Mouse (Mus musculus) left cerebral cortex, postnatal 10 days (tissue): ENCODE results near the gene Wdr81. TPM values are rescaled to one million over a fixed set of nuclear protein-coding genes. Genes with fewer than 3 reads are reported as not detected.
"Not testable (repeated sequence)": the region's sequence is repeated elsewhere in the genome, so short reads cannot be mapped to it uniquely, and the experiment has no call there.

ENCODE experiments used
- DNase-seq, 2 experiments: peaks; one replicate each; pipeline ENCODE4 v3.0.0; 2021 to 2022; ENCODE audit warnings: low spot score in 2 of 2, mixed read lengths in 1 of 2; ENCODE audit errors: extremely low spot score in 1 of 2
- intact Hi-C: fragments of 180-260 bp; cut with DNase I; formaldehyde crosslinking; loops from one replicate; pipeline ENCODE4 v1.15.1; 2025
- total RNA-seq, 2 experiments: library from RNA; stranded (reverse); gene quantifications; 2 replicates each; pipeline ENCODE4 v1.2.3; 2021

Gene Wdr81
- total RNA-seq, 2 experiments from 2014 or later: 17.3 to 18.1 TPM

DNA sequence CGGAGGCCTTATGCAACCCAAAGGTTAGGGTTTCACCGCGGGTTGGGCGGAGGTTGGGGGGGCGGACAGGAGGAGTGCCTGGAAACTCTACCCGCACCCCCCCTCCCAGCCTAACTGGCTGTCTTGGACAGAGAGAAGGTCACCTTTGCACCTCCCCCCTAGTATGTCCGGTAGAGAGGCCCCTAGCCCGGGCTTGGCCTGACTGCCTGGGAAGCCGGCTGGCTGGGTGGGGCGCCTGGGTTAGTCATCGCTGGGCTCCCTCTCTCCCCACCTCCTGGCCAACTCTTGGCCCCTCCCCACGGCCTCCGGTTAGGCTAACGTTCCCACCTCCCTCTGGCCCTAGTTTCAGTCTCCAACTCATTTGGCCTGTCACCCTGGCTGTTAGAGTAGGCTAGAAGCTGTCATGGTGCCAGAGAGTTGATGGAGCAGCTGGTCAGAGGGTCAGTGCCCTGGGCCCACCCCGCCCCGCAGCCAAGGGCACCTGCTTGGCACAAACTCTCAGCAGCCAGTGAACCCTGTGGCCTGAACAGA lies 7.8 kb upstream of the Wdr81 start:
- intact Hi-C loops: no loop called here
- peak in 1 of 2 experiments; percentile 83 for DNase-seq

DNA sequence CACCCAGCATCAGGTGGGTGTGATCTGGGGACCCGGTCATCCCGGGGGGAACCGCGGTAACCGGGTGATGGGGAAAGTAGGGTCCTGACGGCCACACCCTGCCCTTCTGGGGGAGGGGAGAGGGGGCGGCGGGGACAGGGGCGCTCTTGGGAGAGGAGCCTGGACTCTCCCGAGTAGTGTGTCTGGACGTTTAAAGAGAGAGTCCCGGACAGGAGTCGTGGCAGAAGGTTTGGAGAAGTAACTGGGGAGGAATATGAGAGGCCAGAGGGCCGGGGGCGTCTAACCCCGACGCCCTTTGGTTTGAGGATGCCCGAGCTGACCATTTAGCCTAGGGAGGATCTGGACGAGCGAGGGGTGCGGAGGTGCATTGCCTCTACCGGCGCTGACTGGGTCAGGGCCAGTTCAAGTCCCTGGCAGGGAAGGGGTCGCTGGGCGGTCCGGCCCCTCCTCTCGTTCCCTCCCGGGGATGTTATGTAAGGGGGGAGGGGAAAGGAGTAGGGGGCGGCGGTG lies 7.3 kb upstream of the Wdr81 start:
- intact Hi-C loops: no loop called here
- DNase-seq: no peak

DNA sequence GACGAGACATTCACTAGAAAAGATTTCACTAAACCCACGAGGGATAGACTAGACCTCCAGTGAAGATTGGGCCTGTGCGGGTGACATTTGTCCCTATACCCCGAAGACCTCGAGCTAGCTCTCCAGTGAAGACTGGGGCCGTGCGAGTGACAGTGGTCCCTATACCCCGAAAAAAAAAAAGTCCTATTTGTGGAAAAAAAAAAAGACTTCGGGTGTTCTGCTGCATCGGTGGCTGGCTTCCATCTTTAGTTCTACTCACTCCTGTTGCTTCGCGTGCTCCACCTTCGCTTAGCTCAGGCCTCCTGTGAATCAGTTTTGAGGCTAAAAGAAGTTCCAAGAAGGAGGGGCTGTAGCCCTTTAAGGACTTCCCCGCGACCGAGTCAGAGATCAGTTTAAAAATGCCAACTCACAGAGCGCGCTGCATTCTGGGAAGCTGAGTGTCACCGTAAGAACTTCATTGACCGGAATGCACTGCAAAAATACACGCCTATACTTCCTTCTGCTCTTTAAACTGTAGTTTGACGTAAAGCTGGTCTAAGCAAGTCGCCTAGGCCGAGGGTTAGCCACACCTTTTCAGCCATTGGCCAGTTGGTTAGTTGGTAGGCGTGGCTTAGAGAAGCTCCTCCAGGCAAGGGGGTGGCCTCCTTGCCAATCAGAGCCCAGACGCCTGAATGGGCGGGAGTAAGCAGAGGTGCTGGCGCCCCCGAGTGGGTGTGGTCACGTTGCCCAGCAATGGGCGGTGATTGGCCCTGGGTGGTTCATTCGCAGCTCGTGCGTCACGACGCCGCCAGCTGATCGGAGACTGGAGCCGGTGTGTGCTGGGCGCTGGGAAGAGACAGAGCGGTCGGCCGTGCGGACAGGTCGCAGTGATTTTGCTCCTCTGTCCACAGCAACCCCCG lies 6.6 kb upstream of the Wdr81 start, which contains the start of gene Tlcd2:
Gene Tlcd2 (plus strand): TSS at position 872 of the 899 bp plus-strand sequence.
- DNase-seq: peak; percentile 100
- intact Hi-C loops: no loop called here

DNA sequence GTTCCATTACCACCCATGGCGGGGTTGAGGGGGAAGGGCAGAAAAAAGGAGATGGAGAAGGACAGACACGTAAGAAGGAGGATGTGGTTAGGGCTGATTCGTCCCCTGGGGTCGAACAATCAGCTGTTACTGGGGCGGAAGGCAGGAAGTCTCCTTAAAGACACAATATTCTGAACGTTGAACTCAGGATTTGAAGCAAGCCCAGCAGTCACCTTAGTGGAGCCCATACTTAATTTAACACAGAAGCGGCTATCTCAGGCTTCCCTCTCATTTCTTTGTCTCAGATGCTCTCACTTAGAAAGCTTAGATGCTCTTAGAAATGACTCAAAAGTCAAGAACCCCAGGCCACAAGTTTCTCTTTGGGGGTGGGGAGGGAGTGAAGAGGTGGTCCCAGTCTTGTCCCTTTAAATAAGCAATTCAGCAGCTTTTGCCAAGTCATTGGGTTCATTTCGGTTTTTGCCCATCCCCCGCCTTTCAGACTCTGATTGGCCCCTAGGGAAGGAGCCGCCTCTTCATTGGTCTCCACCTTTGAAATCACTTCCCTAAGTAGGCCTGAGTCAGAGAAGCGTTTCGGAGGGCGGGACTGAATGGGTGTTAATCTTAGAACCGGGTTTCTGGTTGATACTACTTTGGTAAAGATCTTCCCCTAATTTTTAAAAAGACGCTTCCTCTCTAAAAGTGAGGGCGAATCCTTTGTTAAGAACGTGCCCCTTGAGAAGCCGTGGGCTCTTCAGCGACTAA lies 5.8 kb upstream of the Wdr81 start:
- intact Hi-C loops: no loop called here
- peak; percentile 93 to 95 for DNase-seq

DNA sequence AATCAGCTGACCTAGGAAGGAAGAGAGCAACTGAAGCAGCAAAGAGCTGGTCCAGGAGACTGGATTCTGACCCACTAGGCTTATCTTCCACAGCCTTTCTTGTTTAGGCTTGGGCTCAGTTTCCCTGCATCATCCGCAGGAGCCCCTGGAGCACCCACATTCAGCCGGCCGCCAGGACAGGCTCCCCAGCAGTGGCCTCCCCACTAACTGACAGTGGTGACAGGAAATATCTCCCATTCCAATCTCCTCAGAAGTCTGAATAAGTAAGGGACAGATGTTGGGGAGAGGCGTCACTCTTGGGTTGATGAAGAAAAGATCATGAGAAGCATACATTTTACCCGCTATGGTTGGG lies 5.2 kb upstream of the Wdr81 start:
- intact Hi-C loops: loop anchor here (10.0 kb wide), 1 partner anchor 275 kb away; no protein-coding TSS in a partner anchor

DNA sequence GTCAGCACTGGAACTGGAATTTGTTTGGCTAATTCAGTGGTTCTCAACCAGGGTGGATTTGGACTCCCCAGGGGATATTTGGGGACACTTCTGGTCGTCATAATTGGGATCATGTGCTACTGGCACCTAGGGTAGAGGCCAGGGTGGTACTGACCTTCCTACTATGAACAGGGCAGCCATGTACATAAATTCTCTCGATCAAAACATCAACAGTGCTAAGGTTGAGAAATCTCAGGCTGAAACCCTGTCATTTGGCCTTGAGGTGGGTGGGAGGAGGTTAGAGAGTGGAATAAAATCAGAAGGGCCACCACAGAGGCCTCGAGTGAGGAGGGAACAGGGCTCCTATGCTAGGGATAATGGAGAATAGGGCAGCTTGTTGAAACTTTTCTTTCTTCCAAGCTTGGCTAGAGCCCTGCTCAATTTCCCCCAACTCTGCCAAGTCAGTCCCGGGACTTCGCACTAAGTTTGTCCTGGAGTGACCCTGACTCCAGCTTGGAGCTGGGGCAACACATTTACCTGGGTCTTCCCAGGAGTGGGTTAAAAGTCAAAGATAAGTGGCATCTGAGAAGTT lies 4.7 kb upstream of the Wdr81 start:
- no peak for DNase-seq
- intact Hi-C loops: loop anchor here (10.0 kb wide), 1 partner anchor 274 kb away; no protein-coding TSS in a partner anchor

More for the DNA sequence above, 5.2 kb upstream of the Wdr81 start:
- no peak for DNase-seq

DNA sequence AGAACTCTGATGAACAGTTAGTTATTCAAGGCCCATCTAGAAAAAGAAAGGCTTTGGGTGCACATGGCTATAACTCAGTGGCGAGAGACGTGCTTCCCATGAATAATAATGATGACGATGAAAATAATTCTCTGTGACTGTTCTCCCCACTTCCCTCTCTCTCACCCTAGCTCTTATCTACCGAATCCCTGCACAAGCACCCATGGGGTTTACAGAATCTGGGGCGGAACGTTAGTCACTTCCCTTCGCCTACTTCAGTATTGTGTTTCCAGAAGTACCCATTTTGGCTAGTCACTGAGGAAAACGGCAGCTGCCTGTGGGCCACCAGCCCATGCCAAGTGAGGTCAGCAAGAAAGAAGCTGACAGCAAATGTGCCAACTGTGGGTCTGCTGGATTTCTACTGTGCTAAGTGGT lies 4.1 kb upstream of the Wdr81 start:
- intact Hi-C loops: loop anchor here (10.0 kb wide), 1 partner anchor 274 kb away; no protein-coding TSS in a partner anchor
- no peak for DNase-seq

DNA sequence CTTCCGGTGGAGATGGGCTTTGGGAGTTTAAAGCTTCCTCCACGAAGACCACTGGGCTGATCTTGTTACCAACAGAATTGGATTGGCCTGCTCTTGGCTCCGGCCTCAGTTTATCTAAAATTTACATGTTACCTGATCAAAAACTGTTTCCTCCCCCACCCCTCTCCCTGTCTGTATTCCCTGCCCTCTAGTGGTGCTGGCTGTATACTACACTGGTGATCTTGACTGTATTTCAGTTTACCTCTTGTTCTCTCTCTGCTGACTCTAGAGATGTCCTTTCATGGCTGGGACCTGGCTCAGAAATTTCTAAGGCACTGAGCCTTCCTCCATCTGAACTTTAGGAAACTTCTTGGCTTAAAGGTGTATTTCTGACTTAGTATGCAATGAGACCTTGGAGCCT lies 3.7 kb upstream of the Wdr81 start:
- DNase-seq: no peak
- intact Hi-C loops: loop anchor here (10.0 kb wide), 1 partner anchor 273 kb away; no protein-coding TSS in a partner anchor

DNA sequence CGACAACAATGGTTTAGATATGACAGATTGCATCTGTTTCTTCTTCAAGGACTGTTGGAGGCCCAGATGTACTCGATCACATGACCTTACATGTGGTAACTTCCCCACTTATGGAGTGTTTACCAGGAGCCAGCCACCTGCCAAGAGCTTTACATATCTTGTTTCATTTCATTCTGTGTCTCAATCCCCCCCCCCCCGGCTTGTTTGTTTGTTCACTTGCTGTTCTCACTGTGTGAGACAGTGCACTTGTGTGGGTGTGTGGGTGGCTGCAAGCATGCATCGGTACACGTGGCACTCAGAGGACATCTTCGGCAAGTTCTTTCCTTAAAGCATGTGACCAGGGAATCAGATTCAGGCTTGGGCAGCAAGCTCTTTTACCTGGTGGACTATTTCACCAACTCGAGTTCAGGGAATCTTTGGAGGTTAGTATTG lies 1.9 kb upstream of the Wdr81 start:
- intact Hi-C loops: loop anchor here (10.0 kb wide), 1 partner anchor 272 kb away; no protein-coding TSS in a partner anchor
- no peak for DNase-seq

DNA sequence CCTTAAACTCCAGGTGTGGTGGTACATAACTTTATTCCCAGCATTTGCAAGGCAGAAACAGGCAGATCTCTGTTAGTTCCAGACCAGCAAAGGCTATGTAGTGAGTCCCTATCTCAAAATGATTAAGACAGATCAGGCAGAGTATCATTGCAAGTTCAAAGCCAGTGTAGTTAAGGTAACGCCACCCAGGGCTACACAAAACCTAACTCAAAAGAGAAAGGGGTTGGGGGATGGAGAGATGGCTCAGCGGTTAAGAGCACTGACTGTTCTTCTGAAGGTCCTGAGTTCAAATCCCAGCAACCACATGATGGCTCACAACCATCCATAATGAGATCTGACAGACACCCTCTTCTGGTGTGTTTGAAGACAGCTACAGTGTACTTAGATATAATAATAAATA lies 1.5 kb upstream of the Wdr81 start:
- intact Hi-C loops: loop anchor here (10.0 kb wide), 1 partner anchor 271 kb away; no protein-coding TSS in a partner anchor
- not testable (repeated sequence) for DNase-seq

DNA sequence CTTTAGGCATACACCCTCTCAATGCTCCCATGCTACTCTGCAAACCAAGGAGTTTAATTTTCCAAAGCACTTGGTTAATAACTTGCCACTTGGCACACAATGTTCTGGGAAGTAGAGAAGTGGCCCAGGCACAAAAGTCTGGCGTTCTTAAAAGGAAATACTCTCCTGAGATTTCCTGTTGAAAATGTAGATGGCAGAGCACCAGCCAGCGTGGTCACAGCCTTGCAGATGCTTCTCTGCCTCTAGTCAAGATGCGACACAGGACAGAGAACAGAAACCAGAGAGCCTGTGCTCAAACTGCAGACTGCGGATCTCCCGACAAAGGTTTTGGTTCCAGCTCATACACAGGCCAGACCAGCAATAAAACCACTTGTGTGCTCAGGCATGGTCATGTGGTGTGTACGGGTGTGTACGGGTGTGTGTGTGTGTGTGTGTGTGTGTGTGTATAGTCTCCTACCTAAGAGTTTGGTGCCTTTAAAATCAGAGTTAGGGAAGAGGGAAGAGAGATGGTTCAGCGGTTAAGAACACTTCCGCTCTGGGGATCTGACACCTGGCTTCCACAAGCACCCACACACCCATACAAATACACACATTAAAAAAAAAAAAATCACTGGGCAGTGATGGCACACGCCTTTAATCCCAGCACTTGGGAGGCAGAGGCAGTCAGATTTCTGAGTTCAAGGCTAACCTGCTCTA lies 672 bp upstream of the Wdr81 start:
- intact Hi-C loops: loop anchor here (10.0 kb wide), 1 partner anchor 270 kb away; no protein-coding TSS in a partner anchor
- no peak for DNase-seq

DNA sequence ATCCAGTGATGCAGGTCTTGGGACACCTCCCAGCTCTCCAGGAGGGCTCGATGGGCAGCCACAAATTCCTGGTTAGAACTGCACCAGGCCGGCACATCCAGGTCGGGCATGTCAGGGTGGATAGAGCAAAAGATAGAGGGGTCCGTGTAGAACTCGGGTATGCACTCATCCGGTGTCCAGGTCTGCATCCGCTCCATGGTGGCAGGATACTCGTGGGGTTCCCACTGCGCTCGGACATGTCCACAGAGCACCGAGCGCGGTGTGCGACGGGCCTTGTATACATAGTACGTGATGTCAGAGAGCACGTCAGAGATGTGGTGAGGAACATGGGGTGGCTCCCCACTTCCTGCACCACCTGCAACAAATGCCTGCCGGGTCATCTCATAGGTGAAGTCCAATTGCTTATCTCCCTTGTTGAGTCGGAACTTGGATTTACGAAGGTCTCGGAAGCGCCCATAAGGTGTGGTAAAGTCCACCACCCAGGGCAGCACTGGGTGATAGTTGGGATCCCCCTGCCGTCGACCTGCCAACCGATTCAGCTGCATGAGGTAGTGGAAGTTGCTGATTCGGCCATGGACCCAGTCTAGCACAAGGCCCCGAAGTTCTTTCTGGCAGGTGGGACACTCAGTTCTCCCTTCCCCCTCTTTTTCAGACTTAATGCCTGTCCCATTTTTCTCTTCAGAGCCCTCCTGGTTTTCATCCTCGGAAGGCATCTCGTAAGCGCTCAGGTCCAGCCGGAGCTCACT lies 1.5 kb downstream of the Wdr81 start:
- no peak for DNase-seq
- intact Hi-C loops: loop anchor here (5.0 to 10.0 kb wide), 2 partner anchors 51 to 268 kb away; no protein-coding TSS in a partner anchor

DNA sequence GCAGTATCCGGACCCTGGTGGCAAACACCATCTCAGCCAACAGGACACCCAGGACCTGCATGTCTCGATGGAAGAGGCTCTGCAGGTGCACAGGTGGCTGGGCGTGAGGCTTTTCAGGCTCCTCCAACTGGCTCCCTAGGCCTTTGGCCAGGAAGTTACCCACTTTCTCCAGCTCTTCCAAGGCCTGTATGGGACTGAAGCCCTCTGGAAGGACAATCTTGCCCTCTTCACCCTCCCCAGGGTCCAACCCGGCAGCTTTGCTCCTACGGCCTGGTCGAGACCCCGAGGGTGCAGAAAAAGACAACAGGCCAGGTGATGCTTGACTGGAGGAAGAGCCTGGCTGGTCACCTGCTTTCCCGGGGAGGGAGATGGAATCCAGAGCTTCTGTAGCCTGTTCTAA lies 2.4 kb downstream of the Wdr81 start:
- intact Hi-C loops: loop anchor here (5.0 to 10.0 kb wide), 2 partner anchors 50 to 267 kb away; no protein-coding TSS in a partner anchor
- no peak for DNase-seq

DNA sequence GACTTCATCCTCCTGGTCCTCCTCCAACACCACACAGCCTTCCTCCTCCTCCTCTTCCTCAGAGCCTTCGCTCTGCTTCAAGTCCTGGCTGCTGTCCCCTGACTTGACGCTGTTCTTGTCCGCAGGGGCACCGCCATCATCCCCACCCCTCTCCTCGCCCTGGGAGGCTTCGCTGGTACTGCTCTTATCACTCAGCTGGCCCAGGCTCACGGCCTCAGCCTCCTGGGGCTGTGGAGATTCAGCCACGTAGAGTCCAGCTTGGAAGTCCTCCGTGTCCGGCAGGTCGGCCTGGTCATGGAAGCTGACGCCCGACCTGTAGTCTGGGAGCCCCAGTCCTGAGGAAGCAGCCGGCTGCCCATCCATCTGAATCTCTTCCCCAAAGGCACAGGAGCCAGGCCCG lies 3.6 kb downstream of the Wdr81 start:
- intact Hi-C loops: loop anchor here (5.0 to 10.0 kb wide), 2 partner anchors 49 to 266 kb away; no protein-coding TSS in a partner anchor
- DNase-seq: no peak

DNA sequence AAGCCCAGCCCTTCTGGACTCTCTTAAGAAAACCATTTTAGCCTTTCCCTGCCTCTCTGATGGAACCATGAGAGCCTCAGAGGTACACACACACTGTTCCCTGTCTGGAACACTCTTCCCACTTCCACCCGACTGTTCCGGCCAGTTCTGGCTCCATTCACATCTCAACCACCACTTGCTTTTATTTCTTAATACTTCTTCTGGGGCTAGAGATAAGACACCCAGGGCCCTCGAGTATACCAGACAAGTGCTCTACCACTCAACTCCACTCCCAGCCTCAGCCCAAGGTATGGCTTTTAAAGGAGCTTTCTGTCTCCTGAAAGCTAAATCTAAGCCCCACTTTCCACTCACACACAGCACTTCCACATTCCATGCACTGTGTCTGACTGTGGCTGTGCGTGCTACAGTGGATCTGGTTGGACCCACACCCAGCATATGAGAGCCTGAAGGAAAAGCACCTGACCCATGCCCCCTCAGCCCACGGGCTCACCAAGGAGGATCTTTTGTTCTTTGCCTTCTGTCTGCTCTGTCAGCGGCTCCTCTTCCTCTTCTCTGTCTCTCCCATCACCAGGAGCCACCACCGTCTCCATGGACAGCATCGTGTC lies 4.1 kb downstream of the Wdr81 start:
- no peak for DNase-seq
- intact Hi-C loops: loop anchor here (5.0 to 10.0 kb wide), 2 partner anchors 48 to 266 kb away; no protein-coding TSS in a partner anchor

DNA sequence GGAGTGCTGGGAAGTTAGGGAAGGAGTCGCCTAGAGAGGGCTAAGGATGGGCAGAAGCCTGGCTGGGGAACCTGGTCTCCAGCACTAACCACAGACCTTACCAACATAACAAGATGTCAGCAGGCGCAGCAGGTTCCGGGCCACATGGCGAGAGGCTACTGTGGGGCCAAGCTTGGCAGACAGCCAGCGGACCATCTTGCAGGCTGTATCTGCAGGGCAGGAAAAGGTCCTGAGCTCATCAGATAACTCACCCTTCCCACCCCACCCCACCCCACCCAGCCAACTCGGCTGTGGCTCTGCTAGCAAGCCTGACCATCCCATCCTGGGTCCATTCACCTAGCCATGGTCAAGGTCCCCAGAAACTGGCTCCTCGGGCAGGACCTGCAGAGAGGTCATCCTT lies 4.8 kb downstream of the Wdr81 start:
- intact Hi-C loops: loop anchor here (5.0 to 10.0 kb wide), 2 partner anchors 47 to 265 kb away; no protein-coding TSS in a partner anchor
- DNase-seq: peak in 1 of 2 experiments; percentile 66

DNA sequence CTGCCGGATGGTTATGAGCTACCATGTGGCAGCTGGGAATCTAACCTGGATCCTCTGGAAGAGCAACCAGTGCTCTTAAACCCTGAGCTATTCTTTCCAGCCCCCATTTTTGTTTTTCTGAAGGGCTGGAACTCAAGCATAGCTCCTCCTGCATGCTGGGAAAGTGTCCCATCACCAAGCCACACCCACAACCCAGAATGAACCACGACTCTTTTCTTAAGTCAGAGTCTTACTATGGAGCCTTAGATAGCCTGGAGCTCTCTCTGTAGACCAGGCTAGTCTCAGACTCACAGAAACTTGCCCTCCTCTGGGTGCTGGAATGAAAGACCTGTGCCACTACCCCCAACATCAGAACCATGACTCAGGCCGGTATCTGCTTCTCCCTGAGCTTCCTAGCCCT lies 5.9 kb downstream of the Wdr81 start:
- no peak for DNase-seq
- intact Hi-C loops: no loop called here
